Mouse (Mus musculus) limb, embryonic 14.5 days (tissue): ENCODE results near the gene Actg1. TPM values are rescaled to one million over a fixed set of nuclear protein-coding genes. Genes with fewer than 3 reads are reported as not detected.

ENCODE experiments used
- ATAC-seq: fragments of 200-750 bp; cut with Nextera tagmentation; 2 replicates; pipeline ENCODE4 v1.8.0; 2017; ENCODE audit warnings: low read depth, moderate number of reproducible peaks, moderate TSS enrichment; ENCODE audit not compliant: low FRiP score
- DNase-seq: peaks from one replicate; pipeline ENCODE4 v3.0.0-alpha.2; 2015; ENCODE audit warnings: low spot score
- H3K27ac ChIP-seq: fragments of 300-500 bp; sonication (generic); replicated peaks from 2 replicates; pipeline ENCODE4 v1.5.1; 2014; ENCODE audit warnings: low read depth, mild to moderate bottlenecking, low read length, moderate library complexity, mixed read lengths
- H3K27me3 ChIP-seq: fragments of 300-500 bp; sonication (generic); 2 replicates; pipeline ENCODE4 v1.6.1; 2014; ENCODE audit warnings: low read length, mixed read lengths; ENCODE audit not compliant: control insufficient read depth, insufficient read depth
- H3K36me3 ChIP-seq: fragments of 300-500 bp; sonication (generic); 2 replicates; pipeline ENCODE4 v1.6.1; 2014; ENCODE audit warnings: mild to moderate bottlenecking, low read length, moderate library complexity, mixed read lengths; ENCODE audit not compliant: control insufficient read depth, insufficient read depth
- H3K4me1 ChIP-seq: fragments of 300-500 bp; sonication (generic); 2 replicates; pipeline ENCODE4 v1.6.1; 2014; ENCODE audit warnings: antibody characterized with exemption, low read length, mixed read lengths; ENCODE audit not compliant: control insufficient read depth, insufficient read depth
- H3K4me2 ChIP-seq: fragments of 300-500 bp; sonication (generic); replicated peaks from 2 replicates; pipeline ENCODE4 v1.6.1; 2014; ENCODE audit warnings: low read depth, mild to moderate bottlenecking, low read length, moderate library complexity; ENCODE audit not compliant: severe bottlenecking
- H3K4me3 ChIP-seq: fragments of 300-500 bp; sonication (generic); replicated peaks from 2 replicates; pipeline ENCODE4 v1.5.1; 2014; ENCODE audit warnings: low read length
- H3K9ac ChIP-seq: fragments of 300-500 bp; sonication (generic); 2 replicates; pipeline ENCODE4 v1.6.1; 2014; ENCODE audit warnings: mild to moderate bottlenecking, low read depth, low read length, moderate library complexity; ENCODE audit not compliant: severe bottlenecking
- H3K9me3 ChIP-seq: fragments of 300-500 bp; sonication (generic); 2 replicates; pipeline ENCODE4 v1.6.1; 2016; ENCODE audit warnings: low read length; ENCODE audit not compliant: control insufficient read depth
- POLR2A ChIP-seq: fragments of 200-500 bp; IDR thresholded peaks from 2 replicates; pipeline ENCODE4 v1.8.0; 2012; ENCODE audit warnings: inconsistent platforms, mild to moderate bottlenecking, moderate library complexity, borderline replicate concordance; ENCODE audit not compliant: insufficient read depth, insufficient read length; ENCODE audit errors: extremely low read depth
- WGBS: fragments of 180-500 bp; shearing (Covaris S2); extraction: QIAGEN DNeasy Blood & Tissue Kit; methylation state at CpG from one replicate; pipeline ENCODE4 v1.1.7; 2014; 5-methylcytosine and 5-hydroxymethylcytosine counted together
- polyA plus RNA-seq, 2 experiments: library from polyadenylated mRNA; depleted of rRNA in 1 of 2; stranded (reverse) in 1 of 2; unstranded in 1 of 2; fragments of >200 nt; fragmentation: Nextera tagmentation in 1 of 2; extraction: Ambion mirVana in 1 of 2; gene quantifications; 2 replicates each; pipeline versions ENCODE4 v1.2.1 to v1.2.3; 2012 to 2014

Gene Actg1
- polyA plus RNA-seq, 2 experiments, result 1,359 to 2,223 TPM

DNA sequence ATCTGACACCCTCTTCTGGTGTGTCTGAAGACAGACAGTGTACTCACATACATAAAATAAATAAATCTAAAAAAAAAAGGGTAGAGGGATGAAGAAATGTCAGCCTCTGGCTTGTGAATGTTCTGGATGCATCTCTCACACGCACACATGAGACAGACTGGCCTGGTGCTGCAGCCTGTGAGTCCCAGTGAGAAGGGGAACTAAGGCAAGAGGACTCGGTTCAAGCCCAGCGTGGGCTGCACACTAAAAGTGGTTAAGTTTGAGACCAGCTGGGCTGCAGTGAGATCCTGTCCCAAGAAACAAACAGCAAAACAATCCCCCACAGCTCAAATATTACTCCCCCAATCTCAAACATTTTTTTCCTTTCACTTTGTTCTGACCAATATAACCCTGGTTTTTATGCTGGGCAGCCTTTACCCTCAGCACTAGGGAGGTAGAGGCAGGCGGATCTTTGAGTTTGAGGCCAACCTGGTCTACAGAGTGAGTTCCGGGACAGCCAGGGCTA is 5.6 kb downstream of the Actg1 start:
- Histone ChIP-seq H3K9ac (no peak overlapping the region), H3K27ac (no peak overlapping the region), H3K36me3 (peaks cover 22% of the 10 kb centered on the region), H3K4me3 (no peak overlapping the region), H3K4me1 (peaks cover 3% of the 10 kb centered on the region; the same call in 1 of the 2 replicates), H3K27me3 (no peaks in the 10 kb centered on the region), H3K4me2 (no peak overlapping the region), H3K9me3 (no peaks in the 10 kb centered on the region)
- DNase-seq (peak; percentile 2), ATAC-seq (no peak)
- 86% methylated on average over 5 of the region's 5 CpGs for WGBS
- no peak for TF ChIP-seq POLR2A

GRCm38 (mm10) chr11:120341661-120342060 is 6.7 kb downstream of the Actg1 start:
- Histone ChIP-seq H3K9me3 (no peaks in the 10 kb centered on the region), H3K9ac (no peak overlapping the region), H3K4me1 (peaks cover 3% of the 10 kb centered on the region; the same call in 1 of the 2 replicates), H3K27me3 (no peaks in the 10 kb centered on the region), H3K36me3 (peaks cover 15% of the 10 kb centered on the region), H3K27ac (no peak overlapping the region), H3K4me3 (no peak overlapping the region), H3K4me2 (no peak overlapping the region)
- ATAC-seq, result no peak
- WGBS, result 94% methylated on average over 4 of the region's 4 CpGs
- no peak for DNase-seq
- TF ChIP-seq POLR2A, result no peak

- WGBS, result 84% methylated on average over 10 of the region's 10 CpGs
- Histone ChIP-seq H3K4me2 (no peak overlapping the region), H3K27ac (no peak overlapping the region), H3K27me3 (no peaks in the 10 kb centered on the region), H3K4me1 (0 out of 2 replicates have a peak, but pooled peaks cover 2% of the 10 kb centered on the region), H3K9me3 (no peaks in the 10 kb centered on the region), H3K36me3 (peaks cover 6% of the 10 kb centered on the region), H3K9ac (no peak overlapping the region), H3K4me3 (no peak overlapping the region)
- TF ChIP-seq POLR2A, result no peak
- ATAC-seq (no peak), DNase-seq (no peak)
Observed at GRCm38 (mm10) chr11:120339978-120340513, 8.3 kb downstream of the Actg1 start.

DNA sequence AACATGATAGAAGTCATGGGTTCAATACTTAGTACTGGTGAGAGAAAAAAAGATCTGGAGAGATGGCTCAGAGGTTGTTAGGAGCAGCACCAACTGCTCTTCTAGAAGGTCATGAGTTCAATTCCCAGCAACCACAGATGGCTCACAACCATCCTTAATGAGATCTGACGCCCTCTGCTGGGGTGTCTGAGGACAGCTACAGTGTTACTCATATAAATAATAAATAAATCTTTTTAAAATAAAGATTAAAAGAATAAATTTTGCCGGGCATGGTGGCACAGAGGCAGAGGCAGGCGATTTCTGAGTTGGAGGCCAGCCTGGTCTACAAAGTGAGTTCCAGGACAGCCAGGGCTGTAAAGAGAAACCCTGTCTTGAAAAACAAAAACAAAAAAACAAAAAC is 9.6 kb downstream of the Actg1 start:
- no peaks in the 10 kb centered on the region for H3K9me3 ChIP-seq
- H3K27ac ChIP-seq, result no peak overlapping the region
- H3K4me3 ChIP-seq, result no peak overlapping the region
- DNase-seq, result no peak
- H3K4me1 ChIP-seq, result no peaks in the 10 kb centered on the region
- H3K4me2 ChIP-seq, result no peak overlapping the region
- 69% methylated on average over 3 of the region's 3 CpGs for WGBS
- ATAC-seq, result no peak
- no peaks in the 10 kb centered on the region for H3K27me3 ChIP-seq
- no peak overlapping the region for H3K9ac ChIP-seq
- H3K36me3 ChIP-seq, result no peaks in the 10 kb centered on the region
- no peak for TF ChIP-seq POLR2A

- ATAC-seq (no peak), DNase-seq (no peak)
- no peak overlapping the region for H3K4me2 ChIP-seq
- H3K27ac ChIP-seq, result no peak overlapping the region
- no peak for TF ChIP-seq POLR2A
- 25% methylated on average over 2 of the region's 2 CpGs for WGBS
- no peaks in the 10 kb centered on the region for H3K27me3 ChIP-seq
- no peak overlapping the region for H3K9ac ChIP-seq
- H3K9me3 ChIP-seq, result no peaks in the 10 kb centered on the region
- H3K4me1 ChIP-seq, result no peaks in the 10 kb centered on the region
- no peaks in the 10 kb centered on the region for H3K36me3 ChIP-seq
- H3K4me3 ChIP-seq, result no peak overlapping the region
Observed at GRCm38 (mm10) chr11:120337447-120337846, 10.9 kb downstream of the Actg1 start.
